Mouse (Mus musculus) liver, embryonic 14.5 days (tissue): ENCODE results near the gene Ctrb1. TPM values are rescaled to one million over a fixed set of nuclear protein-coding genes. Genes with fewer than 3 reads are reported as not detected.
A peak's percentile ranks its signal among the peaks of the same experiment; 100 is the strongest.

Experiments
- ATAC-seq: fragments of 200-750 bp; cut with Nextera tagmentation; 2 replicates; pipeline ENCODE4 v1.8.0; 2017; ENCODE audit warnings: moderate number of reproducible peaks, mild to moderate bottlenecking, moderate library complexity; ENCODE audit not compliant: insufficient read depth
- DNase-seq, 3 experiments: peaks; one replicate each; pipeline ENCODE4 v3.0.0-alpha.2; 2012 to 2013; ENCODE audit warnings: low read depth in 3 of 3, low spot score in 3 of 3
- H3K27ac ChIP-seq: fragments of 300-500 bp; sonication (generic); 2 replicates; pipeline ENCODE4 v1.5.1; 2014; ENCODE audit warnings: moderate library complexity, mild to moderate bottlenecking, control low read depth, inconsistent platforms
- H3K27me3 ChIP-seq: fragments of 300-500 bp; sonication (generic); 2 replicates; pipeline ENCODE4 v1.6.1; 2014; ENCODE audit warnings: mild to moderate bottlenecking, low read length, moderate library complexity; ENCODE audit not compliant: control insufficient read depth, insufficient read depth
- H3K36me3 ChIP-seq: fragments of 300-500 bp; sonication (generic); replicated peaks from 2 replicates; pipeline ENCODE4 v1.6.1; 2014; ENCODE audit warnings: low read depth; ENCODE audit not compliant: control insufficient read depth, insufficient read depth
- H3K4me1 ChIP-seq, 2 experiments: fragments of 200-500 bp in 1 of 2; fragments of 300-500 bp in 1 of 2; sonication (generic) in 1 of 2; replicated peaks; 2 replicates each; pipeline ENCODE4 v1.6.1; 2012 to 2014; ENCODE audit warnings: antibody characterized with exemption in 1 of 2, inconsistent platforms in 1 of 2, low read length in 1 of 2; ENCODE audit not compliant: control insufficient read depth in 2 of 2, insufficient read depth in 2 of 2
- H3K4me2 ChIP-seq: fragments of 300-500 bp; sonication (generic); 2 replicates; pipeline ENCODE4 v1.6.1; 2014; ENCODE audit warnings: low read depth, mild to moderate bottlenecking, control low read depth, moderate library complexity
- H3K4me3 ChIP-seq, 2 experiments: fragments of 200-500 bp in 1 of 2; fragments of 300-500 bp in 1 of 2; sonication (generic) in 1 of 2; 2 replicates each; pipeline ENCODE4 v1.5.1; 2012 to 2014; ENCODE audit warnings: low read depth in 2 of 2, low read length in 2 of 2, mild to moderate bottlenecking in 2 of 2, control low read depth in 1 of 2, inconsistent platforms in 1 of 2, moderate library complexity in 1 of 2; ENCODE audit not compliant: insufficient read depth in 1 of 2
- H3K9ac ChIP-seq: fragments of 300-500 bp; sonication (generic); replicated peaks from 2 replicates; pipeline ENCODE4 v1.6.1; 2014; ENCODE audit warnings: mild to moderate bottlenecking, control low read depth, moderate library complexity
- H3K9me3 ChIP-seq: fragments of 300-500 bp; sonication (generic); 2 replicates; pipeline ENCODE4 v1.6.1; 2016; ENCODE audit warnings: low read length, mixed read lengths; ENCODE audit not compliant: control insufficient read depth
- CTCF ChIP-seq: IDR thresholded peaks from 2 replicates; pipeline ENCODE4 v1.5.1; 2016; ENCODE audit warnings: antibody characterized with exemption, low read depth, control low read depth
- EP300 ChIP-seq: IDR thresholded peaks from 2 replicates; pipeline ENCODE4 v1.6.1; 2016; ENCODE audit warnings: antibody characterized with exemption, low read depth
- WGBS: fragments of 180-500 bp; shearing (Covaris S2); extraction: QIAGEN DNeasy Blood & Tissue Kit; methylation state at CpG from one replicate; pipeline ENCODE4 v1.1.7; 2014; ENCODE audit not compliant: insufficient replicate concordance; 5-methylcytosine and 5-hydroxymethylcytosine counted together
- polyA plus RNA-seq, 2 experiments: library from polyadenylated mRNA; depleted of rRNA in 1 of 2; stranded (reverse) in 1 of 2; unstranded in 1 of 2; fragments of >200 nt; fragmentation: Nextera tagmentation in 1 of 2; extraction: Ambion mirVana in 1 of 2; gene quantifications; 2 replicates each; pipeline versions ENCODE4 v1.2.1 to v1.2.3; 2012 to 2014

Gene Ctrb1
- polyA plus RNA-seq, 2 experiments = 1.5 to 2.5 TPM

DNA sequence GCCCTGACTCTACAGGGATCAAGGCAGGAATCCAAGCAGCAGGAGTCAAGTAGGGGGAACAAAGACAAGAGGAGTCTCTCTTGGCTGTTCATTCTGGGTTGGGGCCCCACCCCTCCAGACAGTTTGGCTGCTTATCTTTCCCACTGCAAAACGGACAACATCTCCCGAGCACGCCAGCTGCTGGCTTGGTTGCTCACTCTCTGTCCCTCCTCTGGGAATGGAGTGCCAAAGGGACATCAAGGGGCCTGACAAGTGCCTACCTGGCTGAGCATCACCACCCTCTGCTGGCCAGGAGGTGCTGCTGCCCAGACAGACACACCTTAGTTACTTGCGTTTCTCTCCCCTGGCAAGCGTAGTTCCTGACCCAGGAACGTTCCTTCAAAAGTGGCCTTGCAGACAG is 27.1 kb upstream of the Ctrb1 start:
- H3K36me3 ChIP-seq = no peaks in the 10 kb centered on the region
- H3K27ac ChIP-seq = no peak overlapping the region
- H3K4me3 ChIP-seq = no peak overlapping the region
- no peak overlapping the region for H3K9ac ChIP-seq
- 30% methylated on average over 6 of the region's 6 CpGs for WGBS
- ATAC-seq (peak; percentile 27; the same call in 1 of the 2 replicates), DNase-seq (no peak)
- 0 out of 2 replicates have a peak overlapping the region, but pooled peaks have one; percentile 3 for H3K4me2 ChIP-seq
- no peaks in the 10 kb centered on the region for H3K9me3 ChIP-seq
- no peaks in the 10 kb centered on the region for H3K27me3 ChIP-seq
- TF ChIP-seq CTCF (peak; percentile 55), EP300 (no peak)
- H3K4me1 ChIP-seq = peaks cover 0 to 12% of the 10 kb centered on the region in 2 experiments; a peak in 2 of 4 replicates

DNA sequence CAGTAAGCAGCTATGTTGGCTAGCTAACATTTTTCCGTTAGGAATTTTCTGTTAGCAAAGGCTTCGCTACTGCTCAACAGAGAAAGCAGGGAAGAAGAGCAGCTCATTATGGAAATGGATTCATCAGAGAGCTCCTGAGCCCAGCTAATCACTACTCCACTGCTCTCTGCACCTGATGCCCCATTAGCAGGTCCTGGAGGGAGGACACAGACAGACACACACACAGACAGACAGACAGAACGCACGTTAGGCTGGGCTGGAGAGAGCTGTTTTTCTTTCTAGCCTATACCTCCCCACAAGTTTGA is 26.6 kb upstream of the Ctrb1 start:
- no peak overlapping the region for H3K4me3 ChIP-seq
- ATAC-seq (no peak), DNase-seq (no peak)
- H3K36me3 ChIP-seq = no peaks in the 10 kb centered on the region
- H3K9me3 ChIP-seq = no peaks in the 10 kb centered on the region
- H3K4me2 ChIP-seq = no peak overlapping the region
- H3K27me3 ChIP-seq = no peaks in the 10 kb centered on the region
- 64% methylated on average over 4 of the region's 4 CpGs for WGBS
- H3K4me1 ChIP-seq = peaks cover 0 to 12% of the 10 kb centered on the region in 2 experiments; a peak in 2 of 4 replicates
- H3K9ac ChIP-seq = no peak overlapping the region; the same call in 1 of the 2 replicates
- no peak overlapping the region for H3K27ac ChIP-seq
- TF ChIP-seq CTCF = no peak
- TF ChIP-seq EP300 = no peak

DNA sequence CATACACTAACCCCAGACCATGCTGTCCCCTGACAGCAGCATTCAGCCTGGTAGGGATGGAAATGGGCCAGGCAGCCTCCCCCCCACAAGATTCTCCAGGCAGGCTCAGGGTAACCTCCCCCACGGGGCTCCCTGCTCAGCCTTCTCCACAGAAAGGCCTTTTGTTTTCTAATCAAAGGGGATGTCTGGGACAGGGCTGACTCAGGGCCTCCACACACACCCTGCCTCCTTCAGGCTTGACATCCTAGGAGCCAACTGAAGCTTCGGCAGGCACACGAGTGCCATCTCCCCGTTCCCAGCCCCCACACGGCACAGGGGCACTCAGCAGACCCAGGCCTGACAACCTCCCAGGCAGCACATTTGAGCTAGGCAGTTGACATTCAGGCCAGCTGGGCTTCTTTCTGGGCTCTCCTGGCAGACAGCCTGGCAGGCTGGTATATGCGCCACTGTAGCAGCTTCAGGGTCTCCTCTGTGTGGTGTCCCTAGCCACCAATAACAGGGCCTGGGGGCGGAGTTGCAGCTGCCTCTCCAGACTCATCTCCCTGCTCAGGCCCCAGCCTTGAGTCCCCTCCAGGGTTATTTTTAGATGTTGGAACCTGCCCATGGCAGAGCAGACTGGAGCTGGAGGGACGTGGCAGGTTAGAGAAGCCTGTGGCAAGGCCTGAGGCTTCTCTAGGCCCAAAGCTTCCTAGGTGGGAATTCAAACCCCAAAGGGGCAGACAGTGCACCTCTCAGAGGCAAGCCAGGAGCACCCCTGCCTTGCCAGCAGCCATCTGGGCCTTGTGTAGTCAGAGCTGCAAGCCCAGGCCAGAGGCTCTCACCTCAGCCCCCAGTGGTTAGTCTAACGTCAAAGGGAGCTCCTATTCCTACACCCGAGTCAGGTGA is 26.0 kb upstream of the Ctrb1 start:
- H3K27ac ChIP-seq = no peak overlapping the region
- ATAC-seq (no peak), DNase-seq (no peak)
- peaks cover 0 to 12% of the 10 kb centered on the region in 2 experiments; a peak in 2 of 4 replicates for H3K4me1 ChIP-seq
- 51% methylated on average over 10 of the region's 10 CpGs for WGBS
- H3K4me3 ChIP-seq = no peak overlapping the region
- no peak overlapping the region for H3K4me2 ChIP-seq
- no peaks in the 10 kb centered on the region for H3K9me3 ChIP-seq
- H3K27me3 ChIP-seq = no peaks in the 10 kb centered on the region
- no peak overlapping the region for H3K9ac ChIP-seq
- H3K36me3 ChIP-seq = no peaks in the 10 kb centered on the region
- no peak for TF ChIP-seq CTCF
- TF ChIP-seq EP300 = no peak

DNA sequence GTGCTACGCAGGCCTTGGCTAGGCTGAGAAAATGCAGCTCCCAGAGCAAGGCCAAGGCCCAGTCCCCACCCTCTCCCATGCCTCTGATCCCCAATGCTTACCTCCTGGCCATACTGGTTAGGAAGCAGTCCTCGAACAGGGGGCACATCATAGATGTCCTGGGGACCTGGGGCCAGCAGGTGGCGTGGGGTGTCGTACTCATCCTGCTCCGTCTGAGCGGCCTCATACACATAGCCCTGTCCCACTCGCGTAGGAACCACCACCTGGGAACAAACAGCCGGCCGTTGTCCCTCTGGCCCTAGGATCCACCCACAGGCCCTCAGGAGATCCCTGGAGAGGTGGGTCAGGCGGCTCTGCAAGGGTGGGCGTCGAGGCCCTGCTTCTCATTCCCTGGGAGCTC is 24.7 kb upstream of the Ctrb1 start:
- TF ChIP-seq EP300 (no peak), CTCF (no peak)
- no peaks in the 10 kb centered on the region for H3K36me3 ChIP-seq
- no peaks in the 10 kb centered on the region for H3K9me3 ChIP-seq
- H3K9ac ChIP-seq = no peak overlapping the region
- no peak overlapping the region for H3K4me3 ChIP-seq
- 70% methylated on average over 13 of the region's 13 CpGs for WGBS
- no peak for DNase-seq
- H3K27me3 ChIP-seq = no peaks in the 10 kb centered on the region
- H3K4me2 ChIP-seq = no peak overlapping the region
- no peak overlapping the region for H3K27ac ChIP-seq
- peaks cover 0 to 12% of the 10 kb centered on the region in 2 experiments; a peak in 2 of 4 replicates for H3K4me1 ChIP-seq
- ATAC-seq = no peak

DNA sequence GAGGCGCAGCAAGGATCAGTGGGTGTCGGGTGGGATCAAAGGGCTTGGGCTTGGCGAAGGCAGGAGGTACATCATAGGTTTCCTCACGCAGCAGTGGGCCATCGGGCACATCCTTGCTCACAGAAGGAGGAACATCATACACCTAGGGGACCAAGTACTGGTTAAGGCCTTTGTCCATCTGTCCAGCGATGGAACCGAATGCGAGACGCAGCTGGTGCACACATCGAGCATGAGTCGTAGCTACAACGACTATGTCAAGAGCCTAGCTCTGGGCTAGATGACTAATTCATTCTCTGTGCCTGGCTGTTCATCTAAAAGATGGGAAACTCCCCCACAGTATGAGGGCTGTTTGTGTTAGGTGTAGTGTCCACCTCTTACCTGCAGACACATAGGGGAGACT is 23.5 kb upstream of the Ctrb1 start:
- ATAC-seq (no peak), DNase-seq (no peak)
- H3K9me3 ChIP-seq = no peaks in the 10 kb centered on the region
- no peaks in the 10 kb centered on the region for H3K36me3 ChIP-seq
- 79% methylated on average over 12 of the region's 12 CpGs for WGBS
- no peak overlapping the region for H3K4me2 ChIP-seq
- TF ChIP-seq CTCF = no peak
- no peak for TF ChIP-seq EP300
- no peak overlapping the region for H3K4me3 ChIP-seq
- H3K27ac ChIP-seq = no peak overlapping the region
- no peaks in the 10 kb centered on the region for H3K27me3 ChIP-seq
- peaks cover 0 to 12% of the 10 kb centered on the region in 2 experiments; a peak in 2 of 4 replicates for H3K4me1 ChIP-seq
- no peak overlapping the region for H3K9ac ChIP-seq
